Mouse (Mus musculus) liver (tissue): ENCODE measurements at regions not wholly inside any gene's neighbourhood (a gene's known extent, or its start where the extent isn't known, plus 50 kb on each side); places are given as distances from the start of the nearest gene placed in this dataset.

Experiments used
- DNase-seq: peaks from one replicate; pipeline ENCODE4 v3.0.0-alpha.2; 2020; ENCODE audit warnings: mixed read lengths

GRCm38 (mm10) chr11:56716953-56717352 is 294.2 kb upstream of the Gria1 start:
- DNase-seq = no peak

GRCm38 (mm10) chr11:56725141-56725540 is 286.0 kb upstream of the Gria1 start:
- DNase-seq = no peak

- no peak for DNase-seq
These were observed 285.0 kb upstream of the Gria1 start for GRCm38 (mm10) chr11:56726161-56726560.

DNA sequence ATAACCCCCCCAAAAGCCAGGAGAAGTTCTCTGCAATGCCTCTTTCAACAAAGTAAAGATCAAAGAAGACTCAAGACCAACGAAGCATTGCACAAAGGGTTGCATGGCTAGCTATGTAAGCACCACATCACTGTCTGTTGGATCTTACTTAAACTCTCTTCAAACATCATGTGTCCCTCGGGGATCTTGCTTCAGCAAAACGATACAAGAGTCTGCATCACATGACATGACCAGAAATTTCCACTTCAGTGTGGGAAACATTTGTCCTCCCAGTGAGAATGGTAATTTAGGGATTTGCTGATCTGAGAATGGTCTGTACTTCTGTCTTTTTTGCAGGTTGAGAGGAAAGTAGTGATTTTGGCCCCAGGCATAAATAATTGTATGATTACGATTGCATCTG is 283.6 kb upstream of the Gria1 start:
- no peak for DNase-seq

- no peak for DNase-seq
These were observed 282.8 kb upstream of the Gria1 start for GRCm38 (mm10) chr11:56728204-56729002.

DNA sequence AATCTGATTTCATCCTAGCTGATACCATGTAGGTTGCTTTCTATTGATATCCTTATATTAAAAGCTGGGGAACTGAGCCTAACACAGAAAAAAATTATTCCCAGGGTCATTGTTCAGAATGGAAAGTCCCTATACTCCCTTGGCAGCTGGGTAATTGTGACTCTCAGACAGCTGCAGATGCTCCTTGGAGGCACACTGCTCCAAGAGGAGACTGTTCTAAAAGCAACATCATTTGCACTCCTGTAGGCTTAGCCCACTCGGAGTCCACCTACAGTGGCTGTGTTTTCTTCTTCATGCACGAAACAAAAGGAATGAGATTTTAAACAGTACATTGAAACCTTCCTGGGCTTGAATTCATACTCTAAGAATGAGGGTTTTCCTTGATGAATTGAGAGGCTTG is 269.3 kb upstream of the Gria1 start:
- DNase-seq = no peak

DNA sequence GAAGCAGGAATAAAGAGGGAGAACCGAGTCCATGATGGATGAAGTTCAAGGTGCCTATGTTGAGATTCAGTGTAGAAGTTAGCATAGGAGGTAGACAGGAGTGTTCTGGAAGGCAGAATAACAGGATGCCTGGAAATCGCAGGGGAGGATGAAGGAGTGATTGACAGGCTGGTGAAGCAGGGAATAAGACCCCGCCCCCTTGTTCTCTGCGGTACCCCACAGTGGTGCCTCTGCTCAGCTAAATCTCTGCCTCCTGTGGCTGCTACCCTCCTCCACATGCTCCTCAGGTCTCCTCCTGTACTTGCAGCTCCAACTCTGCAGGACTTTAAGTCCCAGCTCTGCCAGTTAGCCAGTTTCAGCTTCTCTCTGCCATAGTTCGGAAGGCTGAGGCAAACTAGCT is 261.2 kb upstream of the Gria1 start:
- no peak for DNase-seq

DNA sequence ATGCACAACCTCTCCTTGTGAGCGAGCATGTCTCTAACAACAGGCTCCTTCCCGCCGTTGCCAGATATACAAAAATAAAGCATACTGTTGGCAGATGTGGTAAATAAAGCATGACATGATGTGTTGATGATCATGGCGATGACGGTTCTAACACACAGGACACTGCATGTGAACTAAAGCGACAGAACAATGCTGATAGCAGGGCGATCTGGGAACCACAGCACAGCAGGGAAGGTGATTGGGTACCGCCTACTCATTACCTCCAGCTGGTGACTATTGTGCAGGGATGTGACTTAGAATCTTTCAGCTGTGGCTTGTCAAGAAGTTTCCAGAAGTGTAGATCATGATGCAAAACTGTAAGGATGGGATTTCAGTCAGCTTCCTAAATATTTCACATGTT is 260.5 kb upstream of the Gria1 start:
- no peak for DNase-seq

DNA sequence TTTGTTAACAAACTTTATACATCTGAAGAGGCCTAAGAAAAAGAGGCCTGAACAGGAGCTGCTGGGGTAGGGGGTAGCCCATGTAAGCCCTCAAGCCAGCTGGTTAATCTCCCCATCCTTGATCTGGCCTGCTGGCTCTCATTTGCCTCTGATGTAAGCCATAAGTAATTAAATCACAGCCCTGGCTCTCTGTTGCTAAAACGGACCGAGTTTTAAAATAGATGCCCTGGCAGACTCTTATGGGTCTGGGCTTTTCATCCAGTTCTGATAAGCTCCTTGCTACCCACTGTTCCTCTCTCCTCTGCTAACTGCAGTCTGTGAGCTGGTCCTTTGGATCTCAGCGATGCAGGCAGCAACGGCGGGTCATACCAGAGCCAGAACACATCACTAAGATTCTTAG is 259.3 kb upstream of the Gria1 start:
- DNase-seq = no peak

GRCm38 (mm10) chr11:56753699-56754098 is 257.5 kb upstream of the Gria1 start:
- DNase-seq = no peak

DNA sequence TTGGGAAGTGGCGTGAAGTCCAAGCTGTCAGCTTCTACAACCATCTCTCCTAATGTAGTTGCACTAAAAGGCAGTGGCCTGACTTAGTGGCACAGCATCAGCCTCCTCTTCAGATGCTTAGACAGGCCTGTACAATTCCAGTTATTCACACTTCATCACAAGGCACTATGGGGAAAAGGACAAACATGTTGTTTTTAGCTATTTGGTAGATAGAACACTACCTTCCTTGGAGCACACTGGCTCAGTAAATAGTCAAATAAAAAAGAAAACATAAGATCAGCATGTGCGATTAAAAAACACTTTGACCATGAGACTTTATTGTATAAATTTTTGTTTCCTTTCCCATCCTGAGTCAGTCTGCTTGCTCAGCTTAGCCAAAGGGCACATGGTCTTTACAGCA is 250.7 kb upstream of the Gria1 start:
- no peak for DNase-seq

DNA sequence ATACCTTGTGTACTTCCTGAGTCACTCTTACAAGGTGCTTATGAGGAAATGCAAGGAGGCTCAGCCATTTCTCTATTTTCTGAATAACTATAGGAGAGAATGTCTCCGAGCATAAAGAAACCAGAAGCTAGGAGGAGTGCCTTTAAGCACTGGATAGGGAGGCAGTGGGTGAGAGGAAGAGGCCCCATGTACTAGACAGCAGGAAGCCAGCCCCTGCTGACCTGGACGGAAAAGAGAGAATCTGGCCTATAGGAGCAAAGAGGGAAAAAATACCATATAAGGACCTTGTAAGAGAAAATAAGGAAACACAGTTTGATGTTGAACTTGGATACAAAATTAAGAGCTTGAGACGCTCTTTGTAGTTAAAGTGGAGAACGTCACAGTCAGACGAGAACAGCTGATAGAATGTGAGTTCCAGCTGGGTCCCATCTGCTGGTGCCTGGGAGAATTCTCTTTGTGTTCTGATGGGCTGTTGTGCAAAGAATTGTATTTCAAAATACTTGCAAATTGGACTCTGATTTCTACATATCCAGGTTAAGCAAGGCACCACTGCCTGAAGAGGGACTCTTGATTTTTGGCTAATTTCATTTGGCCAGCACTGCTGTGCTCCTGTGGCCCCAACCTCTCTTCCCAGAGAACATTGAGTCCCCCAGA is 248.6 kb upstream of the Gria1 start:
- DNase-seq = no peak

DNA sequence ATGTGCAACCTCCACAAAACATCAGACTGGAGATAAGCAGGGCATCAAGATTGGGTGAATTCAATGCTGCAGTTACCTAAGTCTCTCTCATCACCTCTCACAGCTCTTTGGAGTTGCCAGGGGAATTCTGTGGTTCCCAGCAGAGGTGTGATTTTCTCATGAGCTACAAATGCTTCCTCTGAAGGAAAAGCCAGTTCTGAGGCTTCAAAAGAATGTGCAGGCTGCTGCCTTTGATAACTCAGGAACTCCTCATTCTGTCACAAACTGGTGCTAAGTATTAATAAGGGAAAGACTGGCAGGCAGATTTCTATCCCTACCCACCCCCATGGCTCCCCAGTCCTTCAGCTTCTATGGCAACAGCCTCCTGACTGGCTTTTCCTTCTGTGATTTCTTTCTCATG is 243.8 kb upstream of the Gria1 start:
- DNase-seq = no peak

DNA sequence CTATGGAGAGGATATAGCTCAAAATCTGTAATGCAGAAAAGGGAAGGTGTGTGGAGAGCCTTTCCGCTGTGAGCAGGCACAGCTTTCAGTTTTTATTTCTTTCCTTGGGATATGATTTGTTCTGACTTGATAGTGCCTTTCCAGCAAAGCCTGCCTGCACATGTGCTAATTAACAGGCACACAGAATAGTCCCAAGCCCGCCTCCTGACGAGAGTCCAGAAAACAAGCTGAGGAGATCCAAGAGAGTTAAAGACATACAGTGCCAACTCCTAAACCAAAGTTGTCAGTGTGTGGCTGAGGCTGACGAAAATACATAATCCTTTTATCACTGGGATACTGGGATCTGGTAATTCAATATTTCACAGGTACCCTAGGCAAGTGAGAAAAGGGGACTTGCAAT is 224.8 kb upstream of the Gria1 start:
- DNase-seq = no peak

DNA sequence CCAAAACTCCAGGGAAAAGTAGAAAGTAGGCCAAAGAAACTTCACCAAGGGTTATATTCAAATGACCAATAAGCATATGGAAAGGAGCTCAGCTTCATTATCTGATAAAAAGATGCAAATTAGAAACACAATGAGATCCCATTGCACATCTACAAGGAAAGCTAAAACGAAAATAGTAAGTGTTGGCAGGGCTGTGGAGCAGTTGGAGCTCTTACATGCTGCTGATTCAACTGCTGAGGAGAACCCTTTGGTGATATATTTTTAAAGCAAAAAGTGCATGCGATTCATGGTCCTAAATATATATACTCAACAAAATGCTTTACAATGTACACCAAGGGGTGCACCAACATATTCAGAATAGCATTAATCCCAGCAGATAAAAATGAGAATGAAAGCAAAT is 218.5 kb upstream of the Gria1 start:
- no peak for DNase-seq

- DNase-seq = no peak
These were observed 203.9 kb upstream of the Gria1 start for GRCm38 (mm10) chr11:56807314-56807713.

- DNase-seq = no peak
These were observed 201.0 kb upstream of the Gria1 start for GRCm38 (mm10) chr11:56810141-56810540.

DNA sequence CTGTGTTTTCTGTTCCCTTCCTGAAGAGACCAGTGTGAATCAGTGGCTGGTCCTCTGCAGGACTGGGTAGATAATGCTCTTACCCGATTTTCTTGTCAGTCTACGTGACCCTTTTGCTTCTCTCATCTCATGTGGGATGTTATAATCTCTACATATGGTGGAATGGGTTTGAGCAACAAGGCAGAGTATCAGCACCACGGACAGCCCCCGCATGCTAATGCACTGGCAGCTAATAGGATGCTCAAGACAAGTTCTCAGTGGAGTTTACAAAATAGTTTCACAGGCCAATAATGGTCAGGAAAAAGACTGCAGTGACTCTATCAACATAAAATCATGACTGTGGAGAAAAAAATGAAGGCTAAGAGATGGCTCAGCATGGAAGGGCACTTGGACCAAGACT is 199.1 kb upstream of the Gria1 start:
- peak; percentile 9 for DNase-seq

DNA sequence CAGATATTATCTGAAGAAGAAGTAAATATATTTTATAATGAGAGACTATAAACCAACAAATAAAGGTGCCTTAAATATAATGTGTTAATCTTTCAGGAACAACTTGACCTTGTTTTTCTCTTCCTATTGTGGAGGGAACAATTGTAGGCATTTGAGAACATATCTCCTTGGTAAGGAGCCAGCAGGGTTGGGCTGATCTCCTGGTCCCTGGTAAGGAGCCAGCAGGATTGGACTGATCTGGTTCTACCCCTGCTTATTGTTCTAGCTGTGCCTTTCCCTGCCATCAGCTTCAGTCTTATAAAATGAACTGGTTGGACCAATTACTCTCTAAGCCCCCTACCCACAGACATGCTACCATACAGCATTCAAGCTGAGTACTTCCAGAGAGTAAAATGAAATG is 187.7 kb upstream of the Gria1 start:
- DNase-seq = no peak

DNA sequence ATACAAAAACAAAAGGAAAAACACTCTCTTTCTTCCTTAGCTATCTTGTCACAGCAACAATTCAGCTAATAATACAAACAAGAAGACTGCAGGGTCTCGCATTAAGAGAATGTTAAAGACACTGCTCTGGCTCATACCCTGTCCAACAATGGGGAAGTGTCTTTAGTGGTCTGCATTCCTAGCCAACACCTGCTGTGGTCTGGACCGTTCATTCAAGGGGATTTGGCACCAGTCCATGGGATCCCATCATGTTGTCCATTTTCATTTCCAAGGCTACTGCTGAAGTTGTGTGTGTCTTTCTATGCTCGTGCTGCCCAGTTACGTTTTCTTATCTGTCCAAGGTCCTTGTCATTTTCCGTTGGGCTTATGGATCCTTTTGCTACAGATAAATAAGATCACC is 183.7 kb upstream of the Gria1 start:
- no peak for DNase-seq

GRCm38 (mm10) chr11:56862649-56863048 is 148.5 kb upstream of the Gria1 start:
- peak; percentile 7 for DNase-seq

DNA sequence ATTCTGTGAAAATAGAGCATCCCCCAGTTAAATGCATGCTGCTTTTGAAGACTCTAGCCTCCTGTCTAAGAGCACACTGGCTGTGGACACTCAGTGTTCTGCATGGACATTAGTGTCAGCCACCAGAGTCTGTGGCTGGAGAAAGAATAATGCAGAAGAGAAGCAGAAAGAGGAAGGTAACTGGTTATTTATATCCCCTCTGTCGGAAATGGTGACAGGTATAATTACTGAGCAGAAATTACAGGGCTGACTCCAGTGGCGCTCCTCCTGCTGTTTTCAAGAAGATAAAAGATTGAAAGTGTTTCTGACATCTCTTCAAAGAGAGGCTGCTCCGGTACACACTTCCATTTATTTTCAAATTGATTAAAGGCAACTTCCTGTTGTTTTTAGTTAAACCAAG is 139.5 kb upstream of the Gria1 start:
- no peak for DNase-seq

GRCm38 (mm10) chr11:56898548-56898951 is 112.6 kb upstream of the Gria1 start:
- no peak for DNase-seq

DNA sequence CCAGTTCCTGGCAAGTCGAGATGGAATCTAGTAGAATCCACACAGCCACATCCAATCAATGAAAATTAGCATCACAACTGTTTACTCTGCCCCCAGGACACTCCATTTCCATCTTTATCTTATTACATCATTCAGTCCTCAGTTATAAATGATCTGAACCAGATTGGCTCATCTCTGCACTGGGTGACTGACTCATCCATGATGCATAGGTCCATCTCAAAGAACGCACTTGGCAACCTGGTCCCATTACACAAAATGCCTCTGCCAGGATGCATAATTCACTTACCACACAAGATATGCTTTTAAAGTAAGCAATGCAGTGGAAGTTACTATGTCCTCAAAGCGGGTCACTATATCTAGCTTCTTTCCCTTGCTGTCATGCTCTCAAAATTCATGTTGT is 110.0 kb upstream of the Gria1 start:
- no peak for DNase-seq

GRCm38 (mm10) chr11:56925368-56925896 is 85.8 kb upstream of the Gria1 start:
- no peak for DNase-seq
